Mouse (Mus musculus): ENCODE measurements around the gene Qk. TPM values are rescaled to one million over a fixed set of nuclear protein-coding genes. Genes with fewer than 3 reads are reported as not detected.

The Qk gene
- total and polyA plus RNA-seq, 3 experiments, result 58.4 to 1,938 (median 128) TPM

- H3K79me2 ChIP-seq (ENCODE audit: control insufficient read depth, insufficient read depth, low read length, poor library complexity), result no peaks in the 10 kb centered on the region
- H3K4me3 ChIP-seq (ENCODE audit: control insufficient read depth in 1 of 2, insufficient read depth in 1 of 2, low read depth in 2 of 2, low read length in 2 of 2), result no peak overlapping the region
- H3K27ac ChIP-seq (ENCODE audit: control insufficient read depth, low read depth, low read length), result no peak overlapping the region
- DNase-seq (ENCODE audit: low read depth, low spot score), result no peak
- H3K9me3 ChIP-seq (replicated peaks; ENCODE audit: insufficient read depth, low read length), result no peaks in the 10 kb centered on the region
- no peaks in the 10 kb centered on the region for H3K36me3 ChIP-seq (ENCODE audit: control insufficient read depth in 1 of 2, insufficient read depth in 2 of 2, low read length in 2 of 2)
- H3K4me1 ChIP-seq (ENCODE audit: control insufficient read depth in 1 of 2, insufficient read depth in 2 of 2, low read length in 2 of 2), result no peaks in the 10 kb centered on the region; a peak in 1 of 4 replicates
- TF ChIP-seq HCFC1 (IDR thresholded peaks at IDR 0.05; ENCODE audit: low read depth, low read length) (no peak), MAX (IDR thresholded peaks at IDR 0.05; ENCODE audit: low read length) (no peak), JUND (IDR thresholded peaks at IDR 0.05; ENCODE audit: low read depth, low read length) (no peak), NRF1 (IDR thresholded peaks at IDR 0.05; ENCODE audit: insufficient read depth, low read depth, low read length, poor library complexity, severe bottlenecking) (no peak), GABPA (IDR thresholded peaks at IDR 0.05; ENCODE audit: low read depth, low read length) (no peak), CHD1 (IDR thresholded peaks at IDR 0.05; ENCODE audit: low read depth, low read length) (no peak), UBTF (IDR thresholded peaks at IDR 0.05; ENCODE audit: borderline replicate concordance, insufficient read depth, low read depth, low read length) (no peak), ZKSCAN1 (IDR thresholded peaks at IDR 0.05; ENCODE audit: low read depth, low read length) (no peak), KAT2A (conservative IDR thresholded peaks at IDR 0.05; ENCODE audit: low read depth, low read length) (no peak), ZC3H11A (IDR thresholded peaks at IDR 0.05; ENCODE audit: low read depth, low read length) (no peak), POLR2A (IDR thresholded peaks at IDR 0.05; ENCODE audit: control insufficient read depth in 1 of 2, insufficient read depth in 1 of 2, low read depth in 1 of 2, low read length in 2 of 2, poor library complexity in 1 of 2) (no peak), MXI1 (IDR thresholded peaks at IDR 0.05; ENCODE audit: low read depth, low read length) (no peak), MEF2A (IDR thresholded peaks at IDR 0.05; ENCODE audit: extremely low read depth, insufficient replicate concordance, low read depth, low read length, poor library complexity, severe bottlenecking) (no peak)
- H3K27me3 ChIP-seq (ENCODE audit: control insufficient read depth in 1 of 2, insufficient read depth in 2 of 2, low read length in 2 of 2), result no peaks in the 10 kb centered on the region
- no peak overlapping the region for H3K9ac ChIP-seq (ENCODE audit: control insufficient read depth, low read depth, low read length, poor library complexity, severe bottlenecking)
Observed at GRCm38 (mm10) chr17:10187431-10188020, 132.1 kb downstream of the Qk start.

DNA sequence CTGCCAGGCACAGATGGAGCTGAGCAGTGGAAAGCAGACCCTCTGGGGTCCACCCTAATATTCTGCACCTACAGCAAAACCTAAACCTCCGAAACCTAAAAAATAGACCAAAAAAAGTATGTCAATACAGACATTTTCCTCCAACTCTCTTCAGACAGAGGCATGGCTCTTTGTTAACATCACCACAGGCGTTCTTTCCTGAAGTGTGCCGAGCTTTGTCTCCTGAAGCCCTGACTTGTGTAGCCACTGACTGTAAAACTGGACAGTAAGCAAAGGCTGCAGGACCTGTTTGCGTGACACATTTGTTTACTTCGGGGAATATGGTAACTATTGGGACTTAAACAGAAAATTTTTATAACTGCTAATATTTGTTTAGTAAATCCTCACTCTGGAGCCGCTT lies 137.9 kb downstream of the Qk start:
- Histone ChIP-seq H3K79me2 (ENCODE audit: control insufficient read depth, insufficient read depth, low read length, poor library complexity) (no peaks in the 10 kb centered on the region), H3K9me3 (replicated peaks; ENCODE audit: insufficient read depth, low read length) (no peaks in the 10 kb centered on the region), H3K4me3 (ENCODE audit: control insufficient read depth in 1 of 2, insufficient read depth in 1 of 2, low read depth in 2 of 2, low read length in 2 of 2) (no peak overlapping the region), H3K27me3 (ENCODE audit: control insufficient read depth in 1 of 2, insufficient read depth in 2 of 2, low read length in 2 of 2) (no peaks in the 10 kb centered on the region), H3K36me3 (ENCODE audit: control insufficient read depth in 1 of 2, insufficient read depth in 2 of 2, low read length in 2 of 2) (no peaks in the 10 kb centered on the region), H3K4me1 (ENCODE audit: control insufficient read depth in 1 of 2, insufficient read depth in 2 of 2, low read length in 2 of 2) (no peaks in the 10 kb centered on the region), H3K9ac (ENCODE audit: control insufficient read depth, low read depth, low read length, poor library complexity, severe bottlenecking) (no peak overlapping the region), H3K27ac (ENCODE audit: control insufficient read depth, low read depth, low read length) (no peak overlapping the region)
- TF ChIP-seq BHLHE40 (IDR thresholded peaks at IDR 0.05; ENCODE audit: borderline replicate concordance, low read depth, low read length), result no peak
- no peak for TF ChIP-seq ZC3H11A (IDR thresholded peaks at IDR 0.05; ENCODE audit: low read depth, low read length)
- no peak for TF ChIP-seq NRF1 (IDR thresholded peaks at IDR 0.05; ENCODE audit: insufficient read depth, low read depth, low read length, poor library complexity, severe bottlenecking)
- no peak for TF ChIP-seq ZMIZ1 (IDR thresholded peaks at IDR 0.05; ENCODE audit: low read depth, low read length)
- TF ChIP-seq USF2 (IDR thresholded peaks at IDR 0.05; ENCODE audit: borderline replicate concordance in 1 of 2, insufficient read depth in 1 of 2, low read depth in 1 of 2, low read length in 2 of 2), result no peak
- no peak for TF ChIP-seq JUND (IDR thresholded peaks at IDR 0.05; ENCODE audit: low read depth, low read length)
- TF ChIP-seq USF1 (IDR thresholded peaks at IDR 0.05; ENCODE audit: low read depth, low read length), result no peak
- no peak for TF ChIP-seq MEF2A (IDR thresholded peaks at IDR 0.05; ENCODE audit: extremely low read depth, insufficient replicate concordance, low read depth, low read length, poor library complexity, severe bottlenecking)
- no peak for TF ChIP-seq TCF12 (IDR thresholded peaks at IDR 0.05; ENCODE audit: low read depth, low read length)
- TF ChIP-seq HCFC1 (IDR thresholded peaks at IDR 0.05; ENCODE audit: low read depth, low read length), result no peak
- DNase-seq (ENCODE audit: low read depth, low spot score), result no peak

Measured in MEL (cell line).